Mouse (Mus musculus): Measurements from ENCODE around the gene Atxn7l1.

Atxn7l1 gene

GRCm38 (mm10) chr12:33325424-33325823 is 177.9 kb downstream of the Atxn7l1 start:
- DNase-seq (ENCODE audit: low spot score): no peak

GRCm38 (mm10) chr12:33332046-33332445 is 184.6 kb downstream of the Atxn7l1 start:
- no peak for DNase-seq (ENCODE audit: low spot score)

GRCm38 (mm10) chr12:33332796-33333195 is 185.3 kb downstream of the Atxn7l1 start:
- no peak for DNase-seq (ENCODE audit: low spot score)

GRCm38 (mm10) chr12:33333914-33334313 is 186.4 kb downstream of the Atxn7l1 start:
- peak; percentile 86 for DNase-seq (ENCODE audit: low spot score)

DNA sequence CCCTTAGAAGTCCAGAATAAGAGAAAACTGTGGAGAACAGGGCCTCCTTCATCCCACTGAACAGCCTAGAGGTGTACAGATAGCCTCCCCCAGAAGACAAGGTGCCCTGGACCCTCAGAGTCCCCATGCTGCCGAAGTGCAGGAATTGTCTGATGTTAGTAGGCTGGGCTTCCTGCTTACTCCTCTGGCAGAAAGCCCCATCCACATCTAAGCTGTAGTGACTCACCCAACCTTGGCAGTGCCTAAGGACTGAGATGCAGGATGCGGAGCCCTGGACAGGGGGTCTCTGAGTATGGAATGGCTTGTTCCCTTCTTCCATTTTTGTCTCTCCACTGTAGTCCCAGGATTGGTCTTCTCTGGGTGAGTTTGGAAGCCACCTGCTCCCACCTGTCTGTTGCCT is 187.0 kb downstream of the Atxn7l1 start:
- peak; percentile 38 for DNase-seq (ENCODE audit: low spot score)

- DNase-seq (ENCODE audit: low spot score): no peak
Measured at GRCm38 (mm10) chr12:33334951-33335350, 187.5 kb downstream of the Atxn7l1 start.

- no peak for DNase-seq (ENCODE audit: low spot score)
Measured at GRCm38 (mm10) chr12:33335410-33335809, 187.9 kb downstream of the Atxn7l1 start.

DNA sequence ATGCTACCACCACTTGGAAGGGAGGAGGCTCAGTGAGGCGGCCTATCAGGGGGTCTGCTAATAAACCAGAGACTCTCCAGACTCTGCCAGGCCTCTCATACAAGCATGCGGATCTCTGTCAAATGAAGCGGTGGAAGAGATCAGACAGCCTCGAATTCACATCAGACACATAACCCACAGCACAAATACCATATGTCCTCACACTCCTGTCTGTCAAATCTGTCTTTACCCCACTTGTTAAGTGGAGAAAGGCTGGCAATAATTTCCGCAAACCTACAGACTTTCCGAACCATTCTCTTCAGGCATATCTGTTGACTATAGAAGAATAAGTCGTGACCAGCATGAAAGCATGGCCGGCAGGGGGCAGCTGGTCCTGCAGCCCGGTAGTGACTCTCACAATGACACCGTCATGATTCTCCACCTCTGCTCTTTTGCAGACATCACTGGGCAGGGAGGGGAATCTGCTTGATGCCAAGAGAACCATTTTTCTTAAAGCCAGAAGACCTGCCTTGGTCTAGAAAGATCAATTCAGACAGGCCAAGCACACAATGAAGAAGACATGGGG is 189.2 kb downstream of the Atxn7l1 start:
- peak; percentile 71 for DNase-seq (ENCODE audit: low spot score)

- DNase-seq (ENCODE audit: low spot score): peak; percentile 34
Measured at GRCm38 (mm10) chr12:33337289-33337688, 189.8 kb downstream of the Atxn7l1 start.

DNA sequence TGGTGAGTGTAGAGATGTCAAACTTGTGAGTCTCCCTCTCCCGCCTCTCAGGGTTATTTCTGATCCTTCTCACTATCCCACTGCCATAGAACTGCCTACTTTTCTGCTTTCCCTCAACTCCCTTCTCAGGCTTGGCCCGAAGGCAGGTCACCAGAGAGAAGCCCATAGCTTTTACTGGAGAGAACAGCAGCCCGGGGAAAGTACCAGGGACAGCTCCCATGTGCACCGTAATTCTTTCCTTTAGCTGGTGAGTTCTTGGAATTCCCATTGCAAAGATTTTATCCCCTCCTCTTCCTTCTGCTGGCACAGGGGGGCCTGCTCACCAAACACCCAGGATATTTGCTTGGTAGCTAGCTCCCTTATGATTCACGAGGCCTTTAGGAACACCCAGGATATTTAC is 190.7 kb downstream of the Atxn7l1 start:
- DNase-seq (ENCODE audit: low spot score): no peak

DNA sequence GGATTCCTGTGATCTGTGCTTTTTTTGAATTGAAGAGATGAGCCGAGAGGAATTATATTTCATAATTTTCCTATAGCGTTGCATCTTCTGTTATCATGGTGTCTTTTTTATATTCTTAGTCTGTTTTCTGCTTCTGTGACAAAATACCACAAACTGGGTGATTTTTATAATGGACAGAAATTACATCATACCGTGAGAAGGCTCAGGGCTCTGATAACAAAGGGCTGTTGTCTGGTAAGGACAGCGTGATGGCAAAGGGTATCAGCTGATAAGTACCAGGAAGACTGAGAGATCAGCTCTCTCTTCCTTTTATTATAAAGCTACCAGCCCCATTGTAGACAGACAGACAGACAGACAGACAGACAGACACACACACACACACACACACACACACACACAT is 192.3 kb downstream of the Atxn7l1 start:
- no peak for DNase-seq (ENCODE audit: low spot score)

DNA sequence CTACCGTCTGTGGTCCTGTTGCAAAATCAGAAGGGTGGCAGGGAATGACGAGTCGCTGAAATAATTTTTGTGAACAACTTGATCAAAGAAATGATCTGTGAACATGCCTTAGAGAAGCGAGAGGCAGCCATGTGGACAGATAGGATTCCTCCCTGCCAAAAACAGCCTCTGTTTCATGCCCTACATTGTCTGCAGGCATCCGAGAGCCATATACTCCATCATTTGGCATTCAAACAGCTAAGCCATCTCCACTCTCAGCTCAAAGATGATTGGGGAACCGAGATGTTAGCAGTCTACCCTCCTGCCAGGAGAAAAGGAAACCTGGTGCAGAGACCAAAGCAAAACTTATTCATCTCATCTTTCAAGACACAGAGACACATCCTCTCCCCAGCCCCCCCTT is 193.2 kb downstream of the Atxn7l1 start:
- no peak for DNase-seq (ENCODE audit: low spot score)

DNA sequence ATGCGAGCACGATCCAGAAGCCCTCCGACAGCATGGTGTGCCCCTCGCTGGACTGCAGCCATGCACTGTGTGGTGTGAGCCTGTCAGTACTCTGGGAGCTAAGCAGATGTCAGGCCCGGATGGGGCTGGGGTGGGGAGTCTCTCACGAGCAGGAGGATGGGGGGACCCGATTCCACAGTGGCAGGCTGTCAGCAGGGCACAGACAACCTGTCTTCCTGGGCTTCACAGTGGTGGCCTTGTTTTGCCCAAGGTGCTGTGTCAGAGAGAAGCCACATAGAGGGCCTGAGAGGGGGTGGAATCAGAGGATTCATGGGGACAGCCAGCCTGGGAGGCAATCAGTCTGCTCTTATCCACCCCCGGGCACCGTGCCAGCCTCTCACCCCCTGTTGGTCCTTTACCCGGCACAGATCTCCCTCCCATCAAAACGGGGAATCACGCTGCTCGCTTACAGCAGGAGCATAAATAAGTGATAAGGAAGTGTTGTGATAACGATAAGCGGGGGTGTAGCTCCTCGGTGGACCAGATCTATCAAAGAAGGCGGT is 193.9 kb downstream of the Atxn7l1 start:
- no peak for DNase-seq (ENCODE audit: low spot score)

- no peak for DNase-seq (ENCODE audit: low spot score)
Measured at GRCm38 (mm10) chr12:33344970-33345772, 197.7 kb downstream of the Atxn7l1 start.

GRCm38 (mm10) chr12:33345773-33346435 is 198.4 kb downstream of the Atxn7l1 start:
- no peak for DNase-seq (ENCODE audit: low spot score)

DNA sequence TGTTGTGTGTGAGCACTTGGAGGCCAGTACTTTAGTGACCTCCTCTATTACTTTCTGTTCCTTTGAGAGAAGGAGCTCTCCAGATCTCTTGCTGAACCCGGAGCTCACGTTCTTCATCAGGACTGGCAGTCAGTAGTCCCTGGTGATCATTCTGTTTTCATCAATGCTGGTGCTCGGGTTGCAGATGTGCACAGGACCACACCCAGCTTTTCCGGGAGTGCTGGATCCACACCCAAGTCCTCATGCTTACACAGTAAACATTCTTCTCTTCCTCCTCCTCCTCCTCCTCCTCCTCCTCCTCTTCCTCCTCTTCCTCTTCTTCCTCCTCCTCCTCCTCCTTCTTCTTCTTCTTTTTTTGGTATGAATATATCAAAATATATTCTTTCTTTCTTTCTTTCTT is 205.2 kb downstream of the Atxn7l1 start:
- no peak for DNase-seq (ENCODE audit: low spot score)

DNA sequence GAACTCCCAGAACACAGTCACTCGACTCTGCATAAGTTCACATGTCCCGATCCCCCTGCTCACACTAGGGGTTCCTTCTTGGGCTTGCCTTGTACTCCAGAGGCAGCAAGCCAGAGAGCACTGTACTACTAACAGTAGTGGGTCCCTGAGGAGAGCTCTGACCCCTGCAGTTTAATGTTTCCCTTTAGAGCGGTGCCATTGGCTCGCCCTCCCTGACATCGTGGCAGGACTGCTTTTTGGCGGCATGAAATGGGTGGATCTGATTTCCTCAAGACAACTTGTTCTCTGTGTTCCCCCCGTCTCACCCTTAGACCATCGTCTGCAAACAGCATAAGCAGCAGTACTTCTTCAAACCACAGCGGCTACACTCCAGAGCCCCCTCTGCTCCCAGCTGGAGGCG is 210.9 kb downstream of the Atxn7l1 start:
- DNase-seq (ENCODE audit: low spot score): no peak

- no peak for DNase-seq (ENCODE audit: low spot score)
Measured at GRCm38 (mm10) chr12:33359209-33359608, 211.7 kb downstream of the Atxn7l1 start.

DNA sequence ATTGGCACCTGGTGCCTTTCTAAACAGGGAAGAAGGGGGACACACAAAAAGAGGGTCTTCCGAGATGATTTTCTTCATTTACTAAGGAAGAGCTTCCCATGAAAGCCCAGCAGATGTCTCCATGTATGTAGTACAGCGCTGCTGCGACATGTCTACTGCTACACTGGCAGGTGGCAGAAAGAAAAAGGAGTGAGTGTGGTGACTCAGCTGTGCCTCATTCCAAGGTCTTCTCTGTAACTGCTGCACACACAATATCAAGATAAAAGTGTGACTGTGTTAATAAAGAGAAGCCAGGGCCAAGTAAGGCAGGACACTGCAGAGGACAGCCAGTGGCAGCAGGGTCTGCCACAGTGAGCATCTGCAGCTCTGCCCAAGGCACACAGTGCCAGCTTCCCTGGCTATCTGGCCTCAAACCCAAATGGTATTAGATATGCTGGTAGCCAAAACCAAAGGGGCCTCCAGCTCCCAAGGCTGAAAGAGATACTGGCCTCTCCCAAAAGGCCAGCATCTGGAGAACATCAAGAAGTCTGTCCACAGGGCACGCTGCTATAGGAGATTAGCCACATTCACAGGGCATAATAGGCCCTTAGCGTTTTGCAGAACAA is 212.5 kb downstream of the Atxn7l1 start:
- peak; percentile 84 for DNase-seq (ENCODE audit: low spot score)

DNA sequence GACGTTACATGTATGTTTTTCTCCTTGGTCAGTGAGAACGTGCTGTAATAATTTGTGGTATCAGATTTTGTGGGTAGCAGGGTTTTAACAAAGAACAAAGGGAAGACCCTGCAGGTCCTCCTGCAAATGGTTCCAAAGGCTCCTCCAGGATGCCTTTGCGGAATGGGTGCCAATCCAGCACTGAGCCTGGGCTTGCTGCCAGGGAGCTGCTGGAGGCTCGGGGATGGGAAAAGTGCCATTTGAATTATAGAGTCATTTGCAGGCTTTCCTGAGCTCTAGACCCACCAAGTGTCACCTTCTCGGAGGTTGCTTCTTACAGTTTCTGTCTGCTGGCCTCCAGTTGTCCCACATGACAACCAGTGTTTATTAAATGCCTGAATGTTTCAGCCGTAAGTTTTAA is 213.2 kb downstream of the Atxn7l1 start:
- peak; percentile 84 for DNase-seq (ENCODE audit: low spot score)

- DNase-seq (ENCODE audit: low spot score): no peak
Measured at GRCm38 (mm10) chr12:33364511-33364910, 217.0 kb downstream of the Atxn7l1 start.

DNA sequence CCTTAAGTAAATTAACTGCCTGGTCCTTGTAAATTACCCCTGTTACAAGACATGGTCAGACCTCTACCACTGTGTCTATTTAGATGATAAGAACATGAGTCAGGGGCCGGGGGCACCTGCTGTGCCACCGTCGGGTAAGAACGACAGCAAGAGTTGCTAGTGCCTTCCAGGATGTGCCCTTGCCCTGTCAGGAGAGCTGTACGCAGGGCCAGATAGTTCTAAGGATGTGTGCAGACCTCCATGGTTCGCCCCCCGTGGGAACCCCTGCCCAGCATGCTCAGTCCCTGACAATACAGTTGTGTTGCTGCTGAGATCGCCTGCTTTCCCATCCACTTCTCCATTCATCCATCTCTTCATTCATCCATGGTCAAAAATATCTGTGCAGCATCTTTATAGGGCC is 217.6 kb downstream of the Atxn7l1 start:
- DNase-seq (ENCODE audit: low spot score): no peak

DNA sequence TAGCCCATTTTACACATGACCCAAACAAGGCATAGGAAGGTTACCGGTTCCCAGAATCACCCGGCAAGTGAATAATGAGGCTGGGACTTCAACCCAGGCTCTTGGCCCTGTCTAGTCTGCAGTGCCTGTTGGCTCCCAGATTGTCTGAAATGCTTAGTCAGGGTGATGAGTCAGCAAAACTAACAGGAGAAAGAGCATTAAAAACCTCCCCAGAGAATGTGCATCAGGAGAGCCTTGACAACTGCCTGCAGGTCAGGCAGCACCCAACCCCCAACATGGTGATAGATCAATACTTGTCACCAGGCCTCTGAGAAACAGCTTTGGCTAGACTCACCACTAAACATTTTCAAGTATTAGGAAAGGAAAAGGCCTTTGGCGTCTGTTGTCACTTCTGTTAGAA is 222.1 kb downstream of the Atxn7l1 start:
- peak; percentile 34 for DNase-seq (ENCODE audit: low spot score)
